Mouse (Mus musculus): ENCODE results near the gene Bin2.

DNA sequence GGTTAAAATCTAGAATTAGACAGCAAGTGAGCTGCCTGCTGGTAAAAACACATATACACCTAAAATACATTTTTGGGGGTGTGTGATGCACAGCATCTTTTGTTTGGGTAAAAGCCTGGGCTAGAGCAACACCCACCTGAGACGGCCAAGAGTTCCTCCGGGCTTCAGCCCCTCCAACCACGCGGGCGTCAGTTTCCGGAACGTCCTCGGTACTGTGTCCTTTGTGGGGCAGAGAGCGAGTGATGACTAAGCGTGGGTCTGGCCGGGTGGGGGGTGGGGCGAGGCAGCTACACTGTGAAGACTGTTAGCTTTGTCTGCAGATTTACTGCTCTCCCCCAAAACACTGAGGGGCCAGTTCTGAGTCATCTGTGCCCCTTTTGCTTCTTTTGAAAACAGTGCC, 17.6 kb upstream of the Bin2 start:
- TF ChIP-seq POLR2A (IDR thresholded peaks at IDR 0.05; ENCODE audit: control insufficient read depth, extremely low read depth, insufficient read depth, low read length, poor library complexity) (no peak), CTCF (IDR thresholded peaks at IDR 0.05; ENCODE audit: borderline replicate concordance, control insufficient read depth, extremely low read depth, insufficient read depth, low read length, poor library complexity) (no peak)

Data from thymus, adult 2 months (tissue).